Mouse (Mus musculus) gastrocnemius, postnatal 14 days (tissue): ENCODE data around the gene Ccser1. TPM values are rescaled to one million over a fixed set of nuclear protein-coding genes. Genes with fewer than 3 reads are reported as not detected.
"Not testable (repeated sequence)": the region's sequence is repeated elsewhere in the genome, so short reads cannot be mapped to it uniquely, and the experiment has no call there.

ENCODE experiments used
- DNase-seq: peaks from one replicate; pipeline ENCODE4 v3.0.0; 2021; ENCODE audit warnings: mixed read lengths
- intact Hi-C: fragments of 180-260 bp; cut with DNase I; formaldehyde crosslinking; loops from one replicate; pipeline ENCODE4 v1.15.1; 2025; ENCODE audit warnings: low total_unique reads
- total RNA-seq, 2 experiments: library from RNA; stranded (reverse); gene quantifications; 2 replicates each; pipeline ENCODE4 v1.2.3; 2021

Gene Ccser1
- total RNA-seq, 2 experiments from 2014 or later = 2.0 to 4.0 TPM

DNA sequence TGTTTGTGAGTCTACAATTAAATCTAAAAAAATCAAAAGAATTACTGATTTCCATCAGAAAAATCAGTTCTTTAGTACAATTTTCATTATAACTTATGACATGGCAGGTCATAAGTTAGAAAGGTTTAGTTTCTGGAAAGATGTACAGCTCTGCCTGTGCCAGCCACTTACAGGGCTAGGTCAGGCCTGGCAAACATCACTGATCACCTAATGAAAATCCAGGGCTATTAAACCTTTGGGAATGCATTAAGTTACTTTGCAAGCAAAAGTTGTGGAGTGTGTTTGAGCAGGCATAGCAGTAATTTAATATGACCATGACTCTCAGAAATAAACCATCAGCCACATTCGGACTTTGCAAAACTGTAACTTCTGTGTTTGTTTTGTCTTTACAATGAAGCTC, 36.4 kb downstream of the Ccser1 start:
- intact Hi-C loops = no loop called here
- no peak for DNase-seq

DNA sequence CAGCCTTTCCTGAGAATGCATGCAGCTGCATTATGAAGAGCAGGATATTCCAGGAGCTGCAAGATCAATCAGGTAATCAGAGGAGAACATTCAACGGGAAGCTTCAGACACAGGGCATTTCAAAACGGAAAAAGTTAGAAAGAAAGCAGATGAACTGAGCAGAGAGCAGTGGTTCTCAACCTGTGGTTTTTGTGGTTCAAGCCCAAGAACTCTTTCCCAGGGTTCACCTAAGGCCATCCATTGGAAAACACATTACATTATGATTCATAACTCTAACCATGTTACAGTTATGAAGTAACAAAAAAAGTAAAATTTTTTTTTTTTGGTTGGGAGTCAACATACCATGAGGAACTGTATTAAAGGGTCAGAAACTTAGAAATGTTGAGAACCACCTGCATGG, 37.6 kb downstream of the Ccser1 start:
- intact Hi-C loops = no loop called here
- DNase-seq = no peak

DNA sequence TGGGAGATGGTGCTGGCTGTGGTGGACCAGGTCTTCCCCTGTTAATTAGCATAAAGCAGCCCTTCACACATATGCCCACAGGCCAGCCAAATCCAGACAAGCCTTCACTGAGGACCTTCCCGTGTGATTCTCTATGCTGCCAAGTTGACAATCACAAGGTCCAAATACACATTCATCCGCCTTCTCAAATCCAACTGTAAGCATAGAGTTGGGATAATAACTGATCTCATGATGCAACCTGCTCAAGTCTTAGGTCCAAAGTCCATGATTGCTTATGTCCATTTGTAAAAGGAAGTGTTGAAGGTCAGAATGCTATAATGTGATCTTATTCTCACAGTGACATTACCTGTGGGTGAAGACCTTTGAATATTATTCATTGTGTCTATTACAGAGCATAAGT, 43.4 kb downstream of the Ccser1 start:
- intact Hi-C loops = no loop called here
- no peak for DNase-seq

DNA sequence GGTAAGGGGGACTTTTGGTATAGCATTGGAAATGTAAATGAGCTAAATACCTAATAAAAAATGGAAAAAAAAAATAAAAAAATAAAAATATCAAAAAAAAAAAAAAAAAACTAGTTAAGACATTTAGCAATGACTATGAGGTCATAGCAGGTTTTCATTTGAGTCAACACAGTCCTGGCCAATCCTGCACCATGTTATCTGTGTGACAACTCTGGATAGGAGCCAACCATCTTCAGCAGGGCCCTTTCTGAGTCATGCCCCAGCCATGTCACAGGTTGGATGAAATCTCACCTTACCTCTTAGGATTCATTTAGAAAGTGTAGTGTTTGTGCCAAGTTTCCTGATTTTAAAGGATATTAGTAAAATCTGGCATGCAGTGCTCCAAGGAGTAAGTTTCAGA, 45.2 kb downstream of the Ccser1 start:
- intact Hi-C loops = no loop called here
- no peak for DNase-seq

DNA sequence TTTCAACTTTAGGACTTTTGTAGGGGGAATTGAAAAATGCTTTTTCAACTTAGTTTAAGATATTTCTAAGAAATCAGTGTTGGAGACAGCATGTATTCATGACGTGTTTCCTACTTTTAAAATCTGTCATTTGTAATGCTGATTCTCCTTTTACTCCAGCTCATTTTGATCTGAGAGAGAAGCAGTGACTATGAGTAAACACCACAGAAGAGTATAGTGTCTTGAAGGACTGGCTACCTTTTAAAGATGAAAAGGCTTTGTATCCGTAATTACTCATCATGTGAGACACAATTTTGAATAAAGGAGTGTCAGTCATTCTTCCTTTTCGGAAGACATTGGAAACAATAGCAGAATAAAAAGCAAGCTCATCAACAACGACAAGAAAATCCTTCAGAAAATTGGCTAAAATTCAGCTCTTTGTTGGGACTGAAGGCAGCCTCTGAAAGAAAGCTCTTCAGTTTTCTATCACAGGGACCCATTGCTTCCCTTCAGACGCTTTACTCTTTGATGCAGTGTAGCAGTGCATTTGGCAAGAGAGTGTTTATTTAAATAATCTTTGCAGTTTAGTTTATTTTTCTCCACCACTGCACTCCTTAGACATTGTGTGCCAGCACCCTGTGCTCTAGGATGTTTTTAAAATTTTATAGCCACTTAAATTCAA, 50.1 kb downstream of the Ccser1 start:
- intact Hi-C loops = no loop called here

DNA sequence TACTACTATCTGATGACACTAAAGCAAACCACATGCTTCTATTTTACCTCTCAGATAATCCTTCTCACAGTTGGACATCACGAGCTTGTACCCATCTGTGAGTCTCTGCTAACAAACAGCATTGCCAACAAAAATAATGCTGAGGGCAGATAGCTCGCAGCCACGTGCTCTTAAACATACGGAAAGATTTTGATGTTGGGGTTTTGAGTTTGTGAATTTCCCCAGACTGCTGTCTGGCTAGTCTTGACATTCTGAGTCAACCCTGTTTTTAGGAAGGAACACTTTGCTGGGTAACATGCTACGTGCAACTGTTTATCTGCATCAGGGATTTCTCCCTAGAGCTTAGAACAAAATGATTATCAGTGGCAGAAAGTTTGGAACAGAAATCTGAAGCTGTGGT, 52.9 kb downstream of the Ccser1 start:
- DNase-seq = no peak
- intact Hi-C loops = no loop called here

More for the DNA sequence above, 50.1 kb downstream of the Ccser1 start:
- no peak for DNase-seq

DNA sequence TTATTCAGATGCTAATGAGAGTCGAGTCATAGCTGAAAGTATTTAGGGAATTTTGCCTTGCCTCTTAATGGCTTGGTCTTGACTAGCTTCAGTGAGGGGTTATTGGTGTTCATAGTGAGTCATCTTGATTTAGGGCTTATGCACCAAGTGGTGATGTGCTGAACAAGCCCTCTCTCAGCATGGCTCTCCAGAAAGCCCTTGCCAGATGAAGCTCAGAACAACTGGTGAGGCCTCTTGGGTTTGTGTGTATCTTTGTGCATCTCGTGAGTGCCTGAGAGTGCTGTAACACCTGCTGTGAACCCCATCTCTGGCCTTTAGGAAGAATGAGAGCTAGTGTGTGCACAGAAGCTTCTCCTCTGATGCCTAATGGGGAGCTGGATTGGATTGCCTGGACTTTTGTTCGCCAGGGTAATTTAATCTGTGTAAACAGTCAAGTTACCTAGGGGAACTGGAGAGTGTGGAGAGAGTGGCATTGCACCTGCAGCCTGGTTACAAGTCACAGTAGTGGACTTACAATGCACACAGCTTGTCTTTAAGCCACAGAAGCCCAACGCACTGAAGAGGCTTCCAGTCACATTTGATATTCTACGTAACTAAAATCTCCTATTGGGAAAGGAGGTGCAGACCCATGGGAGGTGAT, 53.5 kb downstream of the Ccser1 start:
- no peak for DNase-seq
- intact Hi-C loops = no loop called here

DNA sequence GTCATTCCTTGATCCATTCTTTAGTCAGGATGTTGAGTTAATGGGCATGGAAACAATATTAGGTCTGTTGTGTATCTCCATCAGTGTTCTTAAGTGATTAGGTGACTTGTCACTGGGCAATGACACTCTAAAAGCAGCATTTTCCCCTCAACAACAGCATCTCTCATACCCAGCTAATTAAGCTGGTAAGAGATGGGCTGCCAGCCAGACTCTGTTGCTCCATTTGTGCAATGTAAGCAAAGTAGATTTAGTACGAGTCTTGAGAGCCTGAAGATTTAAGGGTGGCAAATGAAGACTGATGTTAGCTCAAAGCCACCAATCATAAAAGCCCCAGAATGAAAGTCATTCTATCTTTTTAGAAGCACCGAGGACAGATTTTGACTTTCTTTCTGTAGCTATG, 60.5 kb downstream of the Ccser1 start:
- no peak for DNase-seq
- intact Hi-C loops = no loop called here

DNA sequence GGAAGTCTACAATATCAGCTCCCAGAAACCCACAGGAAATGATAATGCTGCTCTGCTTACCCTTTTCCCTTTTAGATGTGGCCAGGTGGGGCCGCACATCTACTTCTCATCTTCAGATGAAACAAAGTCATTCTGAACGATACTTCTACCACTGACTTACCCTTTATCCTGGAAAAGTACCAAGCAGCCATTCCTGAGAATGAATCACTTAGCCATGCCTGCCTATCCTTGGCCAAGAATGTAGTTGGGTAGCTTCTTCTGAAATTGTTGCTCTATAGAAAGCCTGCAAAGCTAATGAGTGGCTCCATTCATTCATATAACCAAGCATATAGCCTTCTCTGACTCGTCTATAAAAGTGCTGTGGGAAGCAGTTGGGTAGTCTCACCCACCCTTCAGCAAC, 62.4 kb downstream of the Ccser1 start:
- intact Hi-C loops = no loop called here
- DNase-seq = no peak

DNA sequence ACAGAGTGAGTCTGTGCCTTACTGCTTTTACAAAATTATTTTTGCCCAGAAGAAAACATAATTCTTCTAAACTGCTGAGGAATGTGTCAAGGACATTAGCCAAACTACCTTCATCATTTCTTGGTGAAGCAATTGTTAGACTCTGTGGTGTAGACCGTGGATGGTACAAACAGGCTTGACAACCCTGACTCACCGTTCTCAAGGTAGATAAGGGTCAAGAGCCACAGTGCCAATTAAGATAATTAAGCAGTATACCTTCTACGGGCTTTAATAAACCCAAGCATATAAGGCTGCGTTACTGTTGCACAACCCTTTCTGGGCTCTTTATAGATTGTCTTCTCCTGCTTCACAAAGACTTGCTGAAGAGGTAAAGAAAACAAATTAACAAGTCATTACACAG, 66.4 kb downstream of the Ccser1 start:
- intact Hi-C loops = no loop called here
- DNase-seq = no peak

DNA sequence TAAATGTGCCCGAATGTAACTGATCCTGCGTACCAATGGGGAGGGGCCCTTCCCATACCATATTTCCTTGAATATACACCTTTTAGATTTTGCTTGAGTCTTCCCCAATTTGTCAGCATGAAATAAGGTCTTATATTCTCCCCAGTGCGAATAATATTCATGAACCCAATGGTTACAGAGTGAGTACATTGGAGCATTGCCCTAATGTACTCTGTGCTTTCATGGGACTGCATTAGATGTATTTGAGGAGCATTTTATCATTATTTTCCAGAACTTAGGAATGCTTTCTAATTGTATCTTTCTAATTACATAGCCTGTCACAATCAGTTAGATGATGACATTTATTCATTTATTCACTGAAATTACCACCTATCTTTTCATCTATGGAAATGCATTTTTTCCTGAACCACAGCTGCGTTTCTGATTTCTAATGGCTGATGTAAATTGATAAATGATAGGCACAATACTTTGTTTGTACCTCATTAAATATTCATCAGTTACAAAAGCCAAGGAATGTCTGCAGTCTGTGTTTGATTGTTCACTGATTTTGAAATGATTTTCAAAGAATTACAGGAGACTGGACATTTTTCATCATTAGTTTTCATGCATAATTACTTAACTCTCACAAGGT, 67.8 kb downstream of the Ccser1 start:
- intact Hi-C loops = no loop called here
- no peak for DNase-seq

DNA sequence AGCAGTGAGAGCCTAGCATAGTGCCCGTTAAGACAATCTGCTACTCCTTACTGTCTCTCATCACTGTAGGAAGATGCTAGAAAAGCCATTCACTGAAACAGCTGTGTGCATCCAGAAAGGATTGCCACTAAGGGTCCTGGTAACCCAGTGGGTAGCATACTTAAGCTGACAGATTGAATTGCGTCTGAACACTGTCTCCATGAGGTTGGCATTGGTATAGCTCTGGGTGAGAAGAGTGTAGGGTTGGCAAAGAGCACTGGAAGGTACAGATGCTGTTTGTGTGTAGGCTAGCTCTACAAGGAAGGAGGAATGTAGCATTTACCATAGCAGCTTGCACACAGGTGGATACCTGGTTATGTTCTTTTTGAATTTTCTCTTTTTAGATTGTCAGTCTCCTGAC, 68.6 kb downstream of the Ccser1 start:
- intact Hi-C loops = no loop called here

DNA sequence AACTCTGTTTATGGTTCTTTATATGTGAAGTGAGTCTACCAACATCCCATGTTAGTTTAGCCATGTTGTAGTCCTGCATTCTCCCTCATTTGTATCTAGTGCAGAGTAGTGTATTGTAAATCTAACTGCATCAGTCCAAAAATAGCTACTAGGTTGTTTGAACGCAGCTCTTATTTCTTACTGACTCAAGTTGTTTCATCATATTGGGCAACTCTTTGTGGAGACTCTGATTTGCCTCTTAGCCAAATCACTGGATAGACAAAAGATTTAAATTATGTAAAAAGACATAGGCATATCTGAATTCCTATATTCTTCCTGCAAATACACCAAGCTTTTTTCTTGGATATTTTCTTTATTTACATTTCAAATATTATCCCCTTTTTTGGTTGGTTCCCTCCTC, 71.1 kb downstream of the Ccser1 start:
- intact Hi-C loops = no loop called here
- no peak for DNase-seq

More for the DNA sequence above, 68.6 kb downstream of the Ccser1 start:
- DNase-seq = no peak

DNA sequence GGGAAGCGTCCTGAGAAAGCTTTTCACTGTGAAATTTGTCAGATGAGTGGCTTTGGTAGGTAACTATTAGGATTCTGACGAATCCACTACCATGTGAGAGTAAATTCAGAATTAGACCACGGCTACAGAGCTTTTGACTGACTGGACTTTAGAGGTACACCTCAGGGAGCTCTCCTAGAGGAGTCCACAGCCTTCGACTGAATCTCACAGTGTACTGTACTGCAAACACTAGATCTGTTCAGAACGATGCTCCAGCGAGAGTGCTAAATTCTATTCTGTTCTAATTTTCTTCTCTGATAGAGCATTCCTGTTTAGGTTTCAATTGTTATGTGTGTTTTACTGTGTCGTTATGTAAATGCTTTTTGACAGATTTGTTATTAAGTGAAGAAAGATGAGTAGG, 72.8 kb downstream of the Ccser1 start:
- no peak for DNase-seq
- intact Hi-C loops = no loop called here

DNA sequence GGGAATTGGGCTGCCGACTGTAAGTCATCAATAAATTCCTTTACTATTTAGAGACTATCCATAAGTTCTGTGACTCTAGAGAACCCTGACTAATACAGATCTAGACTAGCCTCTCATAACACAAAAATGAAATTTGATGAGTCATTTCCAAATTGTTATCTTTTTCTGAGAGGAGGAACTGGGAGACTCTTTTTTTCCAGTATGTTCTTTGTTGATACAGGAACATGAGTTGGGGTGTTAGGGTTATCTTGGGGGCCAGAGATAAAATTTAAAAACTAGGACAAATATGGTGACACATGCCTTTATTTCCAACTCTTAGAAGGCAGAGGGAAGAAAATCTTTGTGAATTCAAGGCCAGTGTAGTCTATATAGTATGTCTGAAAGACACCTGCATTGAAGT, 75.8 kb downstream of the Ccser1 start:
- intact Hi-C loops, DNase-seq: not testable (repeated sequence)

DNA sequence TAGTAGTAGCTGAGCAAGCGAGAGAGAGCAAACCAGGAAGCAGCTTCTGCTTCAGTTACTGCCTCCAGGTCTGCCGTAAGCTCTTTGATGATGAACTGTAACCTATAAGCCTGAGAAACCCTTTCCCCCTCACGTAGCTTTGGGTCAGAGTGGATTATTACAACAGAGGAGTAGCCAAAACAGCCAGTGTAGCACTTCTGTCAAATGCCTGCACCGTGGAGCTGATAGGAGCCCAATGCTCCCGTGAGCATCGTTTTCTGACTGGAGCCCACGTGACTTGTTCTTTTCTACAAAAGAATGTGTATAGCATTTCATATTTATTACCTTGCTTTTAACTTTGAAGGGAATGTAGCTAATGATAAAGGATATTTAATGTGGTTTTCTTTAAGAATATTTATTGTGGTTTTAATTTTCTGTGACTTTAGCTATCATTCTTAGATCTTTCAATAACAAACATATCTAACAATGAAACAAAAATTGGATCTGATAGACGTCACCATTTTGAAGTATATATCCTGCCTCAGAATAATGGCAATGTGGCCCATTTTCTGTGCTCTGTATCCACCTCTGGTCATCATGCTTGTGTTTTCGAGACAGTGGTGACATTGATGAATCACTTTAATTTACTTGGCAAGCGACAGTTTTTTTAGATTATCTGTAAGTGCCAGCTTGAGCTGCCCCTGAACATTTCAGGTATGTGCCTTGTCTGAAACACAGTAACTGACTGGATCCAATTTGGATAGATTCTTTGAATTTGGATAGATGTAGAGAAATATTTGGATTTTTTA, 78.9 kb downstream of the Ccser1 start:
- intact Hi-C loops = no loop called here
- no peak for DNase-seq

DNA sequence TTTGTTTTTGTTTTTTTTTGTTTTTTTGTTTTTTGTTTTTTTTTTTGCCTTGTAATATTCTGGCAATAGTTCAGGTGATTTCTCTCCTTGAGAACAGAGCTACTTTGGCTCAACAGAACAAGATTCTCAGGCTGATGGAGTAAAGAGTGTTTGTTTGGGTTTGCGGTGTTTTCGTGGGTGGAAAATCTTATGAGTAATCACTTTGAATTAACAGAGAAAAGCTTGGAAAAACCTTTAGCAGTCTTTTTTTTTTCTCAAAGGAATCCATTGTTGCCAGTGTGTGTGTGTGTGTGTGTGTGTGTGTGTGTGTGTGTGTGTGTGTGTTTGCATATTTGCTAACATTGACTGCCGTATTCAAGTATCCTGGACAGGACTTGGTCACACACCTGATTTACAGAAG, 81.3 kb downstream of the Ccser1 start:
- no peak for DNase-seq
- intact Hi-C loops = no loop called here

DNA sequence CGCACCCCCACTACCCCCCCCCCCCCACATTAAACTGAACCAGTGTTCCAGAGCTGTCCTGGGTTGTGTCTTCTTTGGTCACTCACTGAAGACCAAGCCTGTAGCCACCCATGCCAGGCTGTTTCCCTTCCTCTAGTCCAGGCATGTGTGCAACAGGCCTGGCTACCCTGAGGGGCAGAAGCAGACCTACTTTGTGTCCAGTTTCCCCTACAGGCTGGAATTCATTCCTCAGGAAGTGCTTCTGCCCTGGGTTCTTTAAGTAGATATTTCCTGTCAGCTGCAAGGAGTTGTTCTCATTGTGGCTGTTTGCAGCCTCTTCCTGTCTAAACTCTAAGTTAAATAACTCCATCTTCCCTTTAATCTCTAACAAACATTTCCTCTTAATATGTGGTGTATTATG, 82.3 kb downstream of the Ccser1 start:
- intact Hi-C loops = no loop called here
- no peak for DNase-seq

DNA sequence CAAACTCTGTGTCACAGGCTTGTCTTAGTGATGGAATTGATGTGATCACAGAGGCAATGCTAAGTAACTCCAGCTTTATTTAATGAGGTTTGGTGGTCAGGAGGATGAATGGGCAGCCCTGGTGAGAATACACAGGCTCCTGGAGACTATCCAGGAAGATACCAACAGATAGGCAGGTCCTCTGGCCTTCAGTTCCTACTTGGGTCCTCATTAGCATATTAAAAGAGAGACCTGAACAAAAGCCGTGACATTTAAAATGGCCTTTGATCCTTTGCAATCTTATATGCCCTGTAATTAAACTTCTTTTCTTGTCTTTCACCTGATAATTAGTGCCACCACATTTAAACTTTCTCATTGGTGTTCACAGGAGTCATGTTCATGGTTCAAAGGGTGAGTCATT, 83.2 kb downstream of the Ccser1 start:
- intact Hi-C loops = no loop called here
- no peak for DNase-seq

DNA sequence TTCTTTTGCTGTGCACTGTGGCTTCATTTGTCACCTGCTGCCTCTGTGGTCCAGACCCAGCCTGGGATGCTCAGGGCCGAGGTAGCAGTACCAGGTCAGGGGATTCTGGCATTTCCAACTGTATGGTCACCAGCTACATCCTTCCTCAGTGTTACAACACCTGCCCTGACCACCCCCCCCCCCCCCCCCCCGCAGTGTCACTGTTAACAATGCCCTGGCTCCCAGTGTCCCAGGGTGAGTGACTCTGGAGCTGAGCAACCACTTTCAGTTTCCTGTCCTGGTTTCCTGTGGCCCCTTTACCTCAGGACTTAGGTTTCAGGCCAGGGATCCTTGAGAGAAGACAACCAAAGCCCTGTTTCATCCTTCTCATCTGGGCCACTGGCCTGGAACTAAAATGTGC, 90.9 kb downstream of the Ccser1 start:
- intact Hi-C loops = no loop called here
- DNase-seq = no peak

DNA sequence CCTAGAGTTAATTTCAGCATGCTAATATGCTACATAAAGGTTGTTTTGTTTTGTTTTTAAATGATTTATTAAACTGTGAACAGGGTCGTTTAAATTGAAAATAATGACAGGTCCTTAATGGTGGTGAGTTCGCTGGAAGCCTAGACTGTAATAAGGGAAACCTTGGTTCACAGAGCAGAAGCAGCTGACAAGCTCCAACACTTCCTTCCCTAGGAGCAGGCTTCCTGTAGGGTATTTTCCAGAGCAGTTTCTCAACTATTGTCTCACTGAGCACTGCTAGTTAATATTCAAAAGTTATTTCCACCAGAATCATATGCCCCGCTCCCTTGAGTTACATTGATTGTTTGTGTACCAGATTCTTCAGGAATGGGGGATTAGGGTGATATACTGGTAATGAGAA, 93.3 kb downstream of the Ccser1 start:
- intact Hi-C loops = no loop called here
- no peak for DNase-seq
